Mouse (Mus musculus) CD8-positive naive resting alpha-beta T cell, adult 2 months (primary cell): ENCODE results near the gene St6galnac3.

Experiments
- DNase-seq, 2 experiments: peaks; one replicate each; pipeline ENCODE4 v3.0.0; 2022; ENCODE audit warnings: low read depth in 2 of 2, low spot score in 2 of 2

St6galnac3 gene

DNA sequence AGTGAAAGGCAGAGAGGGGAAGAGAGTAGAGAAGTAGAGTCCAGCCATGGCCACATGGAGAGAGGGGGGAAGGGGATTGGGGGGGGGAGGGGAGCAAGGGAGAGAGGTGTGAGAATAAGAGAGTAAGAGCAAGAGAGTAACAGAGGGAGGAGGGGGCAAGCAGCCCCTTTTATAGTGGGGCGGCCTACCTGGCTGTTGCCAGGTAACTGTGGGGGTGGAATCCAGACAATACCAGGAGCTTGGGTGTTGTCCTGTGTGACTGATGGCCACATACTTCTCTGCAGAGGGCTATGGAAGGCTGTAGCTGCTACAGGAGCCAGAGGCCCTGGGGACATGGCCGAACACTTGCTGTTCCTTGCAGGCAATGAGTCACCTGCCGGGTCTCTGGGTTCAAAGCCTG is 360.6 kb downstream of the St6galnac3 start:
- DNase-seq = no peak

DNA sequence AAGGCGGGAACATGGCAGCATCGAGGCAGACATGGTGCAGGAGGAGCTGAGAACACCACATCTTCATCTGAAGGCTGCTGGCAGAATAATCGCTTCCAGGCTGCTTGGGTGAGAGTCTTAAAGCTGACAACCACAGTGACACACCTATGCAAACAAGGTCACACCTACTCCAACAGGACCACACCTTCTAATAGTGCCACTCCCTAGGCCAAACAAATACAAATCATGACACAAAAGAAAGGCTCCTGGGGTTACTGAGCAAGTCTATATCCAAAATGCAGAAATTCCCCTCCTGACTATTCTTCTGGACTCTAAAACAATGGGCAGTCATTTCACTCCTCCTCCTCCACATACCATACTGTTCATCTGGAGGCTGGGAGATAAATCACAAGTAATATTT is 365.0 kb downstream of the St6galnac3 start:
- no peak for DNase-seq

DNA sequence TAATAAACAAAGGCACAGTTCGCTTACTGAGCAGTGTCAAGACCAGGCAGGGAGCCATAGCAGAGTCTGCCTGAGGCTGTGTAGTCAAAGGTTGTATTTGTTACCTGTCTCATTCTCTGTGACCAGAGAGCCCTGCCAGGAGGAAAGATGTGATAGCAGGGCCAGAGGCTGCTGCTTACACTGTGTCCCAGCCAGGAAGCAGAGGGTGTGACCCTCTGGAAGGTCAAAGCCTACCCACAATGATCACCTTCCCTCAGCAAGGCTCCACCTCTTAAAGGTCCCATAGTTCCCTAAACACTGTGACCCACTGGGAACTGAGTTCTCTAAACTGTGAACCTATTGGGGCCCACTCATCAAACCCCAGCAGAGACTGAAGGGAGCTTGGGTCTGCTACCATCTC is 368.9 kb downstream of the St6galnac3 start:
- no peak for DNase-seq

DNA sequence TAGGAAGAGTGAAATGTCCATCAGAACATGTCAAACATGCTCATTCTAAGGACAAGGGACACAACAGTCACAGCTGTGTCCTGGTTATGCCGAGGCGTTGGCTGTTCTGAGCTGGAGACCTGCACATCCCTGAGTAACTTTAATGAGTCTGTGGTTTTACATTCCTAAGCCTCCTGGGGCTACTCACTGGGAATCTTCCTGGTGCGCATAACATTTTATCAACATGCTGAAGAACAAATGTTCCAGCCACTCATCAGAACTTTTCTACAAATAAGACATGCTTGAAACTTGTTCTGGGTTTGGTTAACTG is 370.0 kb downstream of the St6galnac3 start:
- no peak for DNase-seq

DNA sequence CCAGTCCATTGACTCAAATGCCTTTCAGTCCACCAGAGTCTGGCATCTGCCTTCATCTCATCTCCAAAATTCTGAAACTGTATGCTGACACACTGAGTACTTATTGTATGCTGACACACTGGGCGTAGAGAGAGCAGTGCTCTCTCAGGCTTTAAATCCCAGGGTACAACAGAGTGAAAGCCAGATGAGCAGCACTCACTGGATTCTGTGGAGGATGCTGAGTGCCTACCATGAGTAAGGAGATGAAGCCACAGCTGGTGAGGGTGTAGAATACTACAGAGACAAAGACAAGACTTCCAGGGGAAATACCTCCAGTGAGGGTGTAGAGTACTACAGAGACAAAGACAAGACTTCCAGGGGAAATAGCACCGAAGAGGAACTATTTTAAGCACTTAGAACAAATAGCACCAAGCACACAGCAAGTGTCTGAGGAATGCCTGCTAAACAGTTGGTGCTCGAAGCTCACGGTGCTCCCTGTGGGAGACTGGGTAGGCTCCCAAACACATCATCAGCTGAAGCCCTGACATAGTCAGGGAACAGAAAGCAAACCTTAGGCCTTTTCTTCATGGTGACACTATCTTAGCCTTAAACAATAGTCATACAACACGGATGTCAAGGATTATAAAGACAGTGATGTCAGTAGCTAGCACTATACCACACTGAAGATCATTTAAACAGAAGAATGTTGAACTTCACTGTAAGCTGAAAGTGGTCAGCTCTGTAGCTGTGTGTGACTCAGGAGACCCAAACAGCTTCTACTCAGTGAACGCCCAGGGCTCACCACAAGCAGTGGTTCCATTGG is 370.6 kb downstream of the St6galnac3 start:
- DNase-seq = no peak

DNA sequence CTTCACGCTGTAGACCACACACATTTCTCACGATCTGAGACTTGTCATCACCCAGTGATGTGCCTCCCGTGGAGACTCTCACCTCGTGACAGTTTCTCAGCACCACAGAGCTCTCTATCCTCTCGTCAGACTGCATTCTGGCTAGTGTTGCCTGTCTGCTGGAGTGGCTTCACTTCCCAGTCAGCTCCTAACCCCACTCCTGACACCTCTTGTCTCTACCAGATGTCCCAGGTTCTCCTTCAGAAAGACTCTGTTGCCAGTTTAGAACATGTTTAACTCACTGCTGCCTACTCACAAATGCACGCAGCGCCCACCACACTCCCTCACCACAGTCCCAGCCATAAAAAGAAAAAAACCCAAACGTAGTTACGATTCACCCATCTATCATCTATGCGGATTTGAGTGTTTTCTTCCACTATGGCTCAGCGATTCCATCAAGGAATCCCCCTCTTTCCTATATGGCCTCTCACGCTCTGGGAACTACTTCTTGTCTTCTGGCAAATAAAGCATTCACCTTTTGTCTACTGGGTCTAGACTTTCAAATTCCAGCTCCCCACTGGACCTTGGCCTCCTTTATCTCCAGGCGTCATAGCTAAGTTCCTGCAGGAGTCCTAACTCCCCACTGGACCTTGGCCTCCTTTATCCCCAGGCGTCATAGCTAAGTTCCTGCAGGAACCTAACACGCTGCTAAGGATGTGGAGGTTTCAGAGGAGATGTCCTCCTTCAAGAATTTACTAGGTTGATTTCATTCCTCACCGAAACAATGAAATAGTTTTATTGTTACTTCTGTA is 371.5 kb downstream of the St6galnac3 start:
- no peak for DNase-seq

DNA sequence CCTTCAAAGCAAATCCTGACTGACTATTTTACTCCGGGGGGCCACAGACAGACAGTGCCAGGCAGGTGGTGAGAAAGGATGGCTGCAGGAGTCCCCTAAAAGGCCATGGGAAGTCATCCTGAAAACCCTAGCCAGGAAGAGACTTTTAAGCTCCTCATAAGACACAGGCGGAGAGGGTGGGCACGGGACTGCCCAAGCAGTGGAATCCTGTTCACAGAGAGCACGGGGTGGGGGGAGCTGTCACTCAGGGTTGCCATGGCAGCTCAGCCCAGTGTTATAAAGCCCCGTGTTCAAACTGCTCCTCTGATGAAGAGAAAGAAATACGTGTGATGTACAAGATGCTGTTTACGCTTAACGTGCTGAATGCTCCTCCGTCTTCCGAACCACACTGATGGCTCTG is 375.0 kb downstream of the St6galnac3 start:
- DNase-seq = no peak

DNA sequence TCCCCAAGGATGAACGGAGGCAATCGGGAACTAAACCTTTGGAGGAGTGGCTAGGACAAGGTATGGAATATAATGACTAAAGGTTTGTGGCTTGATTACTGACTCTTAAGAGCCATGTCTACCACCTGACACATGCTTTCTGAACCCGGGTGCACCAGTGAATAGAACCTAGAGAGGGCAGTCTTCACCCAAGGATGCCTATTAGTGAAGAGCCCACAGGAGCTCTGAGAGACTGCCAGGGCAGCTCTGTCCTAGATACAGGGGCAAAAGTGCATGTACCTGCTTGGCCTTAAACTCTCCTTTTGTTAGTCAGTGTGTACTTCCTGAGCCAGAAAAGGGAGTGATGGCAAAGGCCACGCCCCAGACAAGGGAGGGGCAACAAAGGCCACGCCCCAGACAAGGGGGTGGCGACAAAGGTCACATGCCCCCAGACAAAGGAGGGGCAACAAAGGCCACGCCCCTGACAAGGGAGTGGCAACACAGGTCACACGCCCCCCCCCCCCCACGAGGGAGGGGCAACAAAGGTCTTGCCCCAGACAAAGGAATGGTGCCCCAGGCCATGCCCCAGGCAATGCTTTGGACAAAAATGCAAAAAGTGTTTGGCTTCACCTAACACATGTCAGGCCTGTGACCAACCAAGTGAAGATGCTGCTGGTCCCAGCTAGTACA is 376.0 kb downstream of the St6galnac3 start:
- DNase-seq = no peak

DNA sequence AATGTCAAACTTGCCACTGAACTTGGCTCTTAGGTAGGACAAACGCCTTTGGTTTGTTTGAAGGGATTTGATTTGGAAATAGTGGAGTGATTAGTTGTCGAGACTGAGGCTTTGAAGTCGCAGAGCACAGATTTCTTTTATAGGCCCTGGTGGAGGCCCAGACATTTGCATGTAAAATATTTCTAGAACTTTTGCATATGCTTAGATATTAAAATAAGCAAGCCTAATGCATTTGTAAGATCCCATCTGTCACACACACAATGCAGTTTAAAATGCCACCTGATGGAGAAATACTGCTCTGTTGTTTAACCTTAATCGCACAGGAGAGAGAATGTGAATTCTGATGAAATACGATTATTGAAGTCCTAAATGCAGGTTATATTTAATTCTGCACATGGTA is 380.0 kb downstream of the St6galnac3 start:
- no peak for DNase-seq

DNA sequence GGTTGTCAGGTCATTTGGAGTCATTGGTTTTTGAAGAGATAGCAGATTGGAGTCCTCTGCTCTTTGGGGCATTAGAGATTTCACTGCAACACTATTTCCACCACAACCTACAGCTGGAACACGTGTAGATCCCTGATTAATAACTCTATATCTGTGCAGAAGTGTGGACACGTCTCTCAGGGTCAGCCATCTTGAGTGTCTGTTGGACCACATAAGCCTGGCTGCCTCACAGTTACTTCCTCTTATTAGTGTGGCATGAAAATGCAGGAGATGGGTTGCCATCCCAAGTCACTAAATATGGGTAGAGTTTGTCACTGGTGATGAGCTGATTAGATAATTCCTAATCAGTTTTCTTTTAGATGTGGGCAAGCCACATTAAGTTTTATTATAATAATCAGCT is 385.0 kb downstream of the St6galnac3 start:
- DNase-seq = no peak

DNA sequence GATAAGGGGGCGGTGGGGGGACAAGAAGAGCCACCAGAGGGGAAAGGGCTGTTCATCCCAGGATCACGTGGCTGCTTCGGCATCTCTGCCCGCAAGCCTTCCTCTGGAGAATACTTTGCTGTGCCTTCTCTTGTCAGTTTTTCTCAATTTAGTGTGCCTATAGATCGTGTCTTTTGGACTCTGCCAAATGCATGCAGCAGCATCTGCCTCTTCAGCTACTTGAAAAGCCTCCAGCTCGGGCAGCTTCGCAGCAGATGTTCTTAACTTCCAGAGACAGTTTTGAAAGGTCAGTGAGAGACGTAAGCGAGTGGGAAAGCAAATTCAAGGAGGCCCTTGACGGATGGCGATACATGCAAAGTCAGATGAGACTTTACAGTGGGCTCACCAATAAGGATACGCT is 385.9 kb downstream of the St6galnac3 start:
- DNase-seq = no peak

DNA sequence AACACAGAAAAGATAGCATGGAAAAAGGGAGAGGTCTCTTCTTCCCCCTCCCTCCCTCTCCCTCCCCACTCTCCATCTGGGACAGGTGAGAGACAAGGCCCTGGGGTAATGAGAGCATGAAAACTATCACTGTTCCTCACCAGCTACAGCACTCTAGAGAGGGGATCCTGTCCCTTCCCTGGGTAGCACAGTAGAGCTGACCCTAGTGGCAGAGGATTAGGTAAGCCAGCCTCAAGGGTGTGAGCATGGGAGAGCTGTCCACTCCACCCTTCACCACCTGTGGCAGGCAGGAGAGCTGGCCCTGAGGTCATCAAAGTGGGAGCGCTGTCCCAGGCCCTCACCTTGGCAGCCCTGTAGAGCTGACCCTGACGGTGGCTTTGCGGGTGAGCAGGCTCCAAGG is 387.2 kb downstream of the St6galnac3 start:
- no peak for DNase-seq

DNA sequence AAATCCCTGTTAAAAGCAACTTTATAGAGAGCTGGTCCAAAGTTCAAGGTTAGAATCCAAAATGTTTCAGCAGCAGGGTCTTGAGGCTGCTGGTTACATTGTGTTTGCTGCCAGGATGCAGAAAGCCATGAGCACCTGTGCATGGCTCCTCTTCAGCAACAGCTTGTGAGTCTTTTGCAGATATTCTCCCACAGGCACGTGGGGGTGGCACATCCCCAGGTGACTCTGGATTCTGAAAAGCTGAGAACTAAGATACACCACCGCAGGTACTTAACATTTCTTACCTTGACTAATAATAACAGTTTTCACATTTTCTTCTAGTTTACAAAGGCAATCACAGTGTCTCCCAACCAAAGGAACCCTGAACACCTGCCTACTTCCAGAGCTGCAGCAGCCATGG is 387.8 kb downstream of the St6galnac3 start:
- DNase-seq = no peak

DNA sequence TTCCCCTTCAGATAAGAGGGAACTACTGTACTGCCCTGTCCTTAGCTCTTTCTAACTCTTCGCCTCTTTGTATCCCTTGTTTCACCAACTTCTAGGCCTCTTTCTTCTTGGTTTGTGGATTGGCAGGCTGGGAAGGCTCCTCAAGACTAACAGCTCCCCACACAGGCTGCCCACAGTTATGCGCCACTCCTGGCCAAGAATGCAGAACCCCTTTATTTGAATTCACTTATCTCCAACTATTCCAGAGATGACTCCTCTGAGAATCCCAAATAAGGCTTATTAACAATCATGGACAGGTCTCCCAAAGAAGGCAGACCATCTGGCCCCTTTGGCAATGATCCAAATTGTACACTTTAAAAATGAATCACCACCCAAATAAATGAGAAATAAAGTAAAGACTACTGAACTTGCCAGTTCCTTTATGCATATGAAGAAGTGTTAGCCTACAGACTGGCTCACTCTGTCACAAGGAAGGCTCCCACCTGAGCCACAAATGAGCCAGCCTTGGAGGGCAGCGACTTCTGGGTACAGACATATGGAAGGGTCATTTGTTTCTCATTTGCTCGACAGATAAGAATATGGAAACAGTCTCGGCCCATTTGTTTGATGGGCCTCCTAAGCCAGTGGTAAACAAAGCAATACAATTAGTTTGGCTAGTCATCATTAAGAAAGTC is 390.7 kb downstream of the St6galnac3 start:
- no peak for DNase-seq

DNA sequence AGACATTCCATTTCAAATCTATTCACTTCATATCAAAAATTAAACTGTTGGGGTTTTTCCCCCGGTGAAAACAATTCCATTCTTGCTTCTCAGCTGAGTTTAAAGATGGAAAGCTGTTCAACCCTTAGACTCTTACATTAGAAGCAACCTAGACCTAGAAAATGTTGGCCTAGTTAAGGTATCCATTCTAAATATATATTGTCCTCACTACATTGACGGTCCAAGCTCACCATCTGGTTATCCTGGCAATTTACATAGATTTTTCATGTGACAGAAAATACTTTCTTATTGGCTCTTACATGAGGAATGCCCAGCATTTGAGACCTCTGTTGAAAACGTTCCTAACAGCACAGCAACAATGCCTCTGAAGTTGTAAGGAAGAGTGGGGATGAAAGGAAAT is 400.7 kb downstream of the St6galnac3 start:
- DNase-seq = no peak

DNA sequence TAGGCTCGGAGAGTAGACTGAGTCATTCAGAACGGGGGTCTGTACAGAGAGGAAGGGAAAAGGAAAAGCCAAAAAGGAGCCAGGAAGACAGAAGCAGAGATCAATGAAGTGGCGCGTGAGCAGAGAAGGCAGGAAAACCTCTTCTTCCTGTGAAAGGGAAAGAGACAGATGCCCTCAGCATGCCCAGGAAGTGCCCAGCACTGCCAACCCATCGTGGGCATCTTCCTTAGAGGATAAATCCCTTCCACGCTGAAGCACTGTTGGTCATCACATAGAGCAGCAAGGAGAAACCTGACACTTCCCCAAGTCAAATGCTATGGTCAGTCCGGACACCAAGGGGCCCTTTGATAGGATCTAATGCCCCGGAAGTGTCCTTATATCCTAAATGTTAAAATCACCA is 401.5 kb downstream of the St6galnac3 start:
- DNase-seq = no peak

DNA sequence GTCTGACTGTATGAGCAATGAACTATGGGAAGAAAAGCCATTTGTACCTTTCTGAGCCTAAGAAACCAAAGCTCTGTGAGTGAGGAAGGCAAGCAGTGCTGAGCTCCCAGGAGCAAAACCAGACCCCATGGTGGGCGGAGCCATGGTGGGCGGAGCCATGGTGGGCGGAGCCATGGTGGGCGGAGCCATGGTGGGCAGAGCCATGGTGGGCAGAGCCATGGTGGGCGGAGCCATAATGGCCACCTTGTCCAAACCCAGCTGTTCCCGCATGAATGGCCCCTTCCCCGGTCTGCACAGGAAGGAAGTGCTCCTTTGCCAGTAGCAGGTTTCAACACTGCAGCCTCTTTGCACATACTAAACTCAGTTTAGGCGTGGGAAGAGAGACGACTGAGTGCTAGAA is 411.4 kb downstream of the St6galnac3 start:
- DNase-seq = no peak

DNA sequence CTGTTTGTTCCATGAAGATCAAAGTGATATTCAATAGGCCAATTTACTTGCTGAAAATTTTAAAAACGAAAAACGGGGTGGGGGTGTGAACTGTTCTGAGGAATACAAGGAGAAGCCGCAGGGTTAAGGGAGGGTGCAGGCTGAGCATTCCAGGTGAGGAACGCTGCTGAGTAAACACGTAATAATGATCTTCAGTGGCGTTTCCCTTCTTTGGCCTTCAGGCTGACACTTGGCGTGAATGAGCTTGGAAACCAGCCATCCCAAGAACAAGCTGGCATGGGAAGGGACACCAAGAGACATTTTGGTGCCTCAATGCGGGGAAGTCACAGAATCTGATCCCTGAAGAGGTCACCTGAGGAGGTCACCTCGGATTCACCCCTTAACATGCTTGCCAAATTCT is 411.8 kb downstream of the St6galnac3 start:
- DNase-seq = no peak

DNA sequence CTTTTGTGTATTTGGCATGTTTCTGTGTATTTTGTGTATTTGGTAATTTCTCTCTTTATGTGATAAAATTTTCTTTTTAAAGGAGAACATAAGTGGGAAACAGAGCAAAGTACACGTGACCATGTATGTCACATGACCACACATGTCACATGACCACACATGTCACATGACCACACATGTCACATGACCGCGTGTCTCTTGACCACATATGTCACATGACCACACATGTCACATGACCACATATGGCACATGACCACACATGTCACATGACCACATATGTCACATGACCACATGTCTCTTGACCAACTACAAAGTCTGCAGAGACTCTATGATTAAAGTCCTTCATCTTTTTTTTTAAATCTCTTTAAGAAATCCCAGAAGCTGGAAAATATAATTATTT is 413.0 kb downstream of the St6galnac3 start:
- DNase-seq = no peak

DNA sequence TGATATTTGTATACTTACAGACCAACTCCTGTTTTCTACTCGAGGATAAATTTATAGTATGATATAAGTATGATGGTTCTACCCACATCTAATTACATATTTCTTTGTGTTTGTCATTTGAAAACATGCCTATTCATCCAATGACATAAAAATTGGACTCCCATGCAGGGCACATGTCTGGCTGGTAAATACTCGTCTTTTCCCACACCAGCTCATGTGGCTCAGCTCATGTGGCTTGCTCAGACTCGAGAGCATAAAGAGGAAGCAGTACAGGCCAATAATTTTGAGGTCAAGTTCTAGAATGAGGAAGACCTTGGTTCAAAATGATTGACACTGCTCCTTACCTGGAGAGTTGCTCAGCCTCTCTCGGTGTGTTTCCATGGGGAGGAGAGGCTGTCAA is 416.6 kb downstream of the St6galnac3 start:
- DNase-seq = no peak

DNA sequence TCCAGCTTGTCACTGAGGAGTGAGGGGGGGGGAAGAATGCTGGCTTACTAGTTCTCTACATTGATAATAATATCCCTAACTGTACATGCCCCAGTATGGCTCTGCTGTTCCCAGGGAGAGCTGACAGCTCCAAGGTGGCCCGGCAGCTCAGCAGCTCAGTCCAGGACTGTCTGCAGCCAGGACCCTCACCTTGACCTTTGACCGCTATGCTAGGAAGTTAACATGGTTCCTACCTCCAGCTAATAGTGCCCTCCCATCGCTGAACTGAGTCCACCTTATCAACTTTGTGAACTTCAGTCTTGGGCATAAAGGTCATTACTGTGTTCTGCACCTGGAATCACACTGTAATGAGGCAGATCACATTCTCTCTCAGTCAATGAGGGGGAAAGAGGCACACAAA is 419.8 kb downstream of the St6galnac3 start:
- DNase-seq = no peak

DNA sequence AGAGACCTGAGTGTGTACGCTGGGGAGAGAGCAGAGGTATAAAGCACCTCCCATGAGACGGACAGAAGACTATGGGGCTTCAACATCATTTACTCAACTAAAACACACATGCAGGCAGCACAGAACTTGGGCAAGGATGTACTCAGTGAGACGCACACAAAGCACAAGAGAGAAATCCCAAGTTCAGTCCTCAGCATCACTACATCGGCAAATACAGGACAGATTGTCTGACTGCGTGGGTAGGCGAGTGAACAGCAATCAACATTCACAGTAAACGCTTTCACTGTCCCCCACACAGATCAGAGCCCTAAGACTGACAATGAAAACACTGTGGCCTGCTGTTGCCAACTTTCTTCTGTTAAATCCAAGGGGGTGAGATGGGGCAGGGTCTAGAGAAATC is 422.6 kb downstream of the St6galnac3 start:
- DNase-seq = no peak
